Mouse (Mus musculus): Measurements from ENCODE around the gene Gm32742.

Gm32742 gene

DNA sequence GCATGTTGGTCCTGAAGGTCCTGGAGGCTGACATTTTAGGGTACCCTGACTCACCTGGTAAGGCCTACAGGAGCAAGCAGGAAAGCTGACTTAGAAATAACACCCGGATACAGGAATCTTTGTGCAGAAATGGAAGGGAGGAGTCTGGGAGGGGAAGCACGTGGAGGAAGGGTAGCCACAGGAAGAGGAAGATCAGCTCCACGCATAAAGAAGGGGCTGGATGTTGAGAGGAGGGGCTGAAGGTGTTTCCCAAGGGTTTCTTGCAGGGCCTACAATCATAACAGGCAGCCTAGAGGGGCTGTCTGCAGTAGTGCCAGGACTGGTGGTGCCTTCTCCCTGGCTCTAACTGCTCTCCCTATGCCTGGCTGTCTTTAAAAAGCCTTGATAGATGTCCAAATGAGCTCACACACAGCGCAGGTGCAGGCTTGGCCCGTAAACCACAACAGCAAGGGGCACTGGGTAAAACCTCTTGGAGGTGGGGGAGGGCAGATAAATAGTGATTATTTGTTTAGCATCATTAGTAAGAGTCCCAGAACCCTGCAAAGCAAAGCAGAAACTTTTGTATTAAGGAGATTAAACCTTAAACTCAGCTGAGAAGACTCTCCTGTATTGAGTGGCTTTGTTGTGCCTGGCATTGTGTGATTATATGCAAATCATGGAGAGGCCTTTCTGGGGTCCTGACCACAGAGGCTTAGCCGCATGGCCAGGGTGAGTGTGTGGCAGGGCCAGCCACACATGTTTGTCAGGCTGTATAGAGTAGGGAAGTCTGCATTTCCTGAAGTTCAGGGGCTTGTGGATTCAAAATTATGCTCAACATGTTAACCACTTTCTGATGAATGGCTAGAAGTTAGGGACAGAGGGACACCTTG is at the start of gene Gm32742:
Gm32742 (minus strand) TSS at position 206 of the 869 bp plus-strand sequence.
- no peak for DNase-seq (ENCODE audit: low spot score in 2 of 2)

DNA sequence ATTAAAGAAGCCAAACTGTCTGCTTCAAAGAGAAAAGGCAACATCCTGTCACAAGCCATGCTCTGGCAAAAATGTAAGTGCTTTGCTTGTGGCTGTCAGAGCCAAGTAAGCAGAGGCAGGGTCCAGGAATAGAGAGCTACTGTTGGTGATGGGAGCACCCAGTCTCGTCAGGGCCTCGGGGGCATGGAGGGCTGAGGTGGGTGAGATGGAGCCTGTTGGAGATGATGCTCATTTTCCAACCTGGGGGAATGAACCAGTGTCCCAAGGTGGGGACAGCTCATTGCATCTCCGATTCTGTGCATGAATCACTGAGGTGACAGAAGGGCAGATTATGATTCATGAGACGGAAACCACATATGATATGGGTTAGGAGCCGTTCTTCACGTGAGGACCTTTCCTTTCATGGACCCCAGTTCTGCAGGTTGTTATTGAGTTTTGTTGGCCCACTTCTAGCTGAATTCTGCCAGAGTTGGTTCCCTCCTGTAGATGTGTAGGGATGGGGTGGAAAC is 48.5 kb upstream of the Gm32742 start:
- DNase-seq (ENCODE audit: low spot score in 2 of 2), result no peak

- peak; percentile 41 to 57 for DNase-seq (ENCODE audit: low spot score in 2 of 2)
Measured at GRCm38 (mm10) chr9:51213023-51213728, 47.9 kb upstream of the Gm32742 start, which contains the start of gene Pou2af1. Gene Pou2af1, plus strand, starts transcription at chr9:51213708.

DNA sequence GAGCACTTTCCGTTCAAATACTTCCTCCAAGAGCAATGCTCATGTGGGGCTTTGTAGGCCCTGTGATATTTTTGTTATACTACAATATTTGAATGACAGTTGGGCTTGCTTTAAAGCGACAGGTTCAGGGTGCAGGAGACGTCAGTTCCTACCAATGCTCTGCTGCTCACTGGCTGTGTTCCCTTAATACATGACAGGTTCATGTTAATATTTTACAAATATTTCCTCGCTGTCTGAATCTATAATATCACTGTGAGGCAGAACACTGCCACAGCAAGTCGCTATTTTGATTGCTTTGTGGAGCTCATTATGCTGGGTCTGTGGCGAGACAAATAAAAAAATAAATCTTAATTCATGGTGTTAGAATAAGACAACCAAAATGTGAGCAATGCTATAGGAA is 45.9 kb upstream of the Gm32742 start:
- DNase-seq (ENCODE audit: low spot score in 2 of 2), result no peak

DNA sequence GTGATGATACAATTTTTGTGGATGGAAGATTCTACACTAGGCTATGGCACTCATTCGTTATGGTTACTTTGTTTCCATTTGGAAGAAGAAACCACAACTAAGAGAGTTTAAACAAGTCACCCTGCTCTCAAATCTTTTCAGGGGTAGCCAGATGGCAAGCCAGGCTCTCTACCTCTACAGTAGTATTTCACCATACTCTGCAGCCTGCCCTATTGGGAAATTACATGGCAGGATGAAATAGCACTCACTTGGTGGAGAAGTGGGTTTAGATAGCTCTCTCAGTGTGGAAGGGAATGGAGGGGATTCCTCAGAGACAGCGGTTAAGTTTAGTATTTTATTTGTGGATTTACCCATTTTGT is 43.6 kb upstream of the Gm32742 start:
- no peak for DNase-seq (ENCODE audit: low spot score in 2 of 2)

- DNase-seq (ENCODE audit: low spot score in 2 of 2), result no peak
Measured at GRCm38 (mm10) chr9:51194790-51195189, 29.5 kb upstream of the Gm32742 start.

DNA sequence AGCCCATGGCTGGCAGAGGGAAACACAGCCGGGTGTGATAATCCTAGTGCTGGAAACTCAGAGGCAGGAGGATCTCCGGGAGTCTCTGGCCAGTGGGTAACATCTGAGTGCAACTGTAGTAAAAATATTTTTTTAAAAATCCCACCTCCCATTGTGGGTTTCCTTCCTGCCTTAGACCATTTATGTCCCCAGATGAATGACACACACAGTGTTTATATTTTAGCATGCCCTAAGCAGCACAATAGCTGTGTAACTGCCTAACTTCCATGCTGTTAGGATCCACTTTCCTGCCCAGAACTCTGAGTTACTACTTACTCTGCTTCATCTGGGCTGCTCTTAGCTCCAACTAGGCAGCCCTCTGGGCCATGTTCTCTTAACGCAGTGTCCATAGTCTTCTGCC is 25.3 kb upstream of the Gm32742 start:
- DNase-seq (ENCODE audit: low spot score in 2 of 2), result no peak

DNA sequence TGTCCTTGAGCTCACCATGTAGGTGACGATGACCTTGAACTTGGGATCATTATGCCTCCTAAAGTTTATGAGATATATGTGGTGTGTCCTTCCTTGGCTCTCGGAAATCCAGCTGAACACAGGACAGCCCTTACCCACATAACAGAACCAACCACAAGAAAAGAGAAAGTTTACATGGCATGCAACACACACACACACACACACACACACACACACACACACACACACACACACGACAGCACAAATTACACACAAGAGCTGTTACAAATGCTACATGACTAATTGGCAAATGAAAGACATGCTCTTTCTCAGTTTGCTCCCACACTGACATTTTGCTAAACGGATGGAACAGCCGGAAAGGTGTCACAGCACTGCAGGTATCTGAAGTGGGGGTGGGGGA is 20.6 kb upstream of the Gm32742 start:
- DNase-seq (ENCODE audit: low spot score in 2 of 2), result no peak

DNA sequence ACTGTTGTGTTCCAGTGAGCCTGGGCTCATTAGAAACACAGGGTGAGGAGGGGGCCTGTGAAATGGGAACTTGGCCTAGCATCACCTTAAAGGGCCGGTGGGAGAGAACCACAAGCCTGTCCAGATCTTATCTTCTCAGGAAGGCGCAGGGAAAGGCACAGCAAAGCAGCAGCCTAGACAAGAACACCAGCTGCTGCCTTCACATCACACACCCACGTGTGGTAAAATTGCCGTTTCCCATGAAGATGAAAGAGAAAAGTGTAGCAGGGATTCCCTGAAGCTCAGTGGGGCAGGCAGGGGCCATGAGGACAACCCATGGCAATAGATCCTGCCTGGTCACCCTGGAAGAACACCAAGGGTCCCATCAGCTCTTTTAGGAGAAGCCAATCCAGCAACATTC is 20.1 kb upstream of the Gm32742 start:
- DNase-seq (ENCODE audit: low spot score in 2 of 2), result no peak

DNA sequence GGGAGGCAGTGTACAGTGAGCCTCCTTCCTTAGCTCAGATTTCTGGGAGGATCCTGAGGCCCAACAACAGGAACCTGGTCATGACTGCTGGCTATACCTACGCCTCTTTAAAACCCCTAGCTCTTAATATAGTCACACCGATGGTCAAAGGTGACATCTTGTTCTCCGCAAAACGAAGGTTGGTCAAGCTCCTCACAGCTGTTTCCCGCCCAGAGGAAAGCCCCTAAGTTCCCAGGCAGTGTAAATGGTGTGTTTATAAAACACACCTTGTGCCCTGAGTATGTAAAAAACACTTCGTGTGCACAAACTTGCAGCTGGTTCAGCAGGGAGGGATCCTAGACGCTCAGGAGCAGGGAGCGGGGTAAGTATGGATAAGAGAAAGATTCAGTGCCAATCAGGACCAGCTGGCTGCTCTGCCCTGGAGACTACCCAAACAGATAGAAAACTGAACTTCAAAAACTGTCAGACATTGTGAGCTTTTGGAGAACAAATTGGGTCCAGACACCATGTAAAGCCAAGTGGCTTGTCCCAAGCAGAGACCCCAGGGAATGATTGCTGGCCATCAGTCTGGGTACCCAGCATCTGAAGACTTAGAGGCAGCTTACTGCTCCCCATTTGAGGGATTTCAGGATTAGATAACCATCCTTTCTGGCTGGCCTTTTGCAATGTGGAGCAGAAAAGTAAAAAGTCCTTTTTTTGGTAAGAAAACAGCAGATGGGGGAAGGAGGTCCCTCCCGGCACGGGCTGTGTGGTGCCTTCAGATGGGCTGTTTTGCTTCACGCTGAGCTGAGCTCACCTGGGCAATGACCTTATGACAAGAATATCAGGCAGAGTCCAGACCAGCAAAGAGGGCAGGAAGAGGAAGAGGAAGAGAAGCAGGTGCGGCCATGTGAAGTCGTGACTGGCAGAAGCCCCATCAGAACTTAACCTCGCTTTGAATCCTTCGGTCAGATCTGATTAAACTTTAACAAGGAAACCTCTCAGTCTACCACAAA is 17.7 kb upstream of the Gm32742 start:
- DNase-seq (ENCODE audit: low spot score in 2 of 2), result peak in 1 of 2 experiments; percentile 26

DNA sequence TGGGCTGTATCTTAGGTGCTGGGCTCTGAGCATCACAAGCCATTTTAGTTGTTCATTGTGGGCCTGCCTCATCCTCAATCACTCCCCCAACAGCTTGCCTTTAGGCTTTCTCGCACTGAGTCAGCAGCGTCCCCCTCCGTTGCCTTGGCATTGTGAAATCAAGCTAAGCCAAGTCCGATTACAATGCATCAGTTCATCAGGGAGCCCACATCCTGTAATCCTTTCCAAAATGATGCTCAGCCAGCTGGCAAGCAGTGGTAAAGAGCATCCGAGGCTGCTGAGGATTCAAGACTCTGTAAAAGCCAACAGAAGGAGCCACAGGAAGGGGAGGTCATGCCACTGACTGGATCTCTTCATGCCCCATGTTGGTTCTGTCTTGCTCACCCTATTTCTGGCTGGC is 15.3 kb upstream of the Gm32742 start:
- no peak for DNase-seq (ENCODE audit: low spot score in 2 of 2)

DNA sequence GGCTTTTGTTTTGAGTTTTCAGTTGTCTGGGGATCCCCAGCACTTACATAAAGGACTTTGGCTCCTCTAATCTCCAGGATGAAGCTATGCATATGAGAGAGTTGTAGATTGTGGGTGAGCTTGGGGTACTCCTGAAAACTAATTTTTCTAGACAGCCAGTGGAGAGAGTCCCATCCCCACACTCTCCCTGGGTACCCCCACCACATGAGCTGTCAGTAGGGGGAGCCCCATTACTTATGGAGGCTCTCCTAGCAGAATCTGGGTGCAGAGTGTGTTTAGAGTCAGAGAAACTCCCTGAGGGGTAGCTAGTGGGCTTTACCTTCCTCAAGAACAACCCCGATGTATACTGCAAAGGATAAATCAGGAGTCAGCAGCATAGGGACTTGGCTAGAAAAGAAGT is 13.0 kb upstream of the Gm32742 start:
- peak in 1 of 2 experiments; percentile 35 for DNase-seq (ENCODE audit: low spot score in 2 of 2)

DNA sequence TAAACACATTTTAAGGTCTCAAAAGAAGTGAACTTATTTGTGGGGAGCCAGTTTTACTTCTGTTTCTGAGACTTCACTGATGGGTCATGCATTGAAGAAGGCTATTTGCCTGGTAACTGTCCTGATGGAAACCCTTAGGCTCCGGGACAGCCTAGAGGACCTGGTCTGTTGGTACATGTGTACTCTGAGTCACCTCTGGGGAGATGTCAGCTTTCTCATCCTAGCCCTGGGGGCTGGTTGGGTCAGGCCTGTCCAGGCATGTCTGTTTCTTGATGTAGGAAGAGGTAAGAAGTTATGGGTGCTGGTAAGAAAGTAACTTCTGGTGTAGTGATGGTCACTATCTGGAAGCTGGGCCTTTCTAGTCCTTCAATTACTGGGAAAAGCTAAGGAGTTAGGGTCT is 10.4 kb upstream of the Gm32742 start:
- DNase-seq (ENCODE audit: low spot score in 2 of 2), result no peak

- no peak for DNase-seq (ENCODE audit: low spot score in 2 of 2)
Measured at GRCm38 (mm10) chr9:51174890-51175464, 9.7 kb upstream of the Gm32742 start.

DNA sequence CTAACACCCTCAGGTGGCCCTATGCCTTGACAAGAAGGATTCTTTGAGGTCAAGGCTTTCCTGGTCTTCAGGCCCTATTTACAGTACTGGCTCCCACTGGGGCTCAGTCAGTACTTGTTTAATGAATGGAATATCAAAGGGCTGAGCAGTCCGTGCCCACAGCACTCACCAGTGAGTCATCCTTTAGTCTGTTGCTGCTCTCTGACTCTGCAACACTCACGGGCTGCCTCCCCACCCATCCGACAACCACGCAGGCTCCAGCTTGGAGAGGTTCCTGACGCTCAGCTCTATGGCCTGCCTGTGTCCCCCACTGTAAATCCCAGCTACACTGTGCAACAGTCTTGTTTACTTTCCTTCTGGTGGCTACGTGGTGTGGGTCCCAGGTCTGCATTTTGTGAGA is 5.0 kb upstream of the Gm32742 start:
- DNase-seq (ENCODE audit: low spot score in 2 of 2), result no peak

- DNase-seq (ENCODE audit: low spot score in 2 of 2), result no peak
Measured at GRCm38 (mm10) chr9:51169133-51169532, 3.8 kb upstream of the Gm32742 start.

DNA sequence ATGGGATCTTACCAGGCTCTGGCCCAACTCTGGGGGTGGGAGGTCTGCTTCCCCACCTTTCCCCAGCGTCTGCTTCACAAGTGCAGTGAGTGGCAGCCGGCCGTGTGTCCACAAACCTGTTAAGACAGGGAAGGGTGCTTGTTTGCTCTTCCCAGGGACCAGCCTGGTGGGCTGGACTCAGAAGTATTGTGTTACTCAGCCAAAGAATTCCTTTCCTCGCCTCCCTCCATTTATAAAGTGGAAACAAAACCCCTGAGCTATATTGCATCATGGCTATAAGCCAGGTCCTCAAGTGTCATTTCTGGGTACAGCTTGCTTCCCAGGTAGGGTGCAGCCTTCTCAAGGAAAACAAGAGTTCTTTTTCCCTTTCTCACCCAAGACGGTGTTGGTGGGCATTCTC is 3.4 kb upstream of the Gm32742 start:
- no peak for DNase-seq (ENCODE audit: low spot score in 2 of 2)

DNA sequence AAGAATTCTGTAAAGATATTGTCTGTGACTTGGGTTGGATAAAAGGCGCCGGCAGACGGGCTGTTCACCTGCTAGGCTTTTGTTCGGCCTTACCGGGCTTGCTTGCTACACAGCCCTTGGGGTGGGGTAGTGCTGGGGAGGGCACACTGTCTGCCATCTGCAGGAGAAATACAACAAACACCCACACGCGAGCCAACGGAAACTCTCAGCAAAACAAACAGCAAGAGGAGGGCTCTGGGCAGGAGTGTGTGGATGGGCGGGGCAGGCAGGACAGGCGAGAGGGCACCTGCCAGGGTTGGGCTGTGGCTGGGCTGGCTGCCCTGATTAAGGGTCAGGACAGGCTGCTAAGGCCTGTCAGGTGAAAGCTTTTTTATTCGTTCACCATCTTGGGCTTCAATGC is 2.6 kb upstream of the Gm32742 start:
- no peak for DNase-seq (ENCODE audit: low spot score in 2 of 2)

DNA sequence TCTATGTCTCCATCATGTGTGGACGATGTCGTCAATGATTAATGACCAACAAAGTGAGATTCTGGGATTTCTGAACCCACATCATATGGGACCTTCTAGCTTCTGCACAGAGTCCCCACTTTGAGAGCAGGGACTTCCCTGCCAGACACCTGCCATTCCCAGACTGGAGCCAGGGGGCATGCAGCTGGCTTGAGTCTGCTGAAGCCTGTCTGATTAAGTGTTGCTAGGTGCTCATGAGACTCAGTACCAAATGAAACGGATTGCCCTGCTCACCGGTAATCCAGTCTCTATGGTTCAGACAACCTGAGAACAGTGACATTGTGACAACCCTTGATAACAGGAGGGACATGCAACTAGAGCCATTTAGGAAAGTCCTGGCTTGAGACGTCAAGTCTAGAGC is 1.3 kb downstream of the Gm32742 start:
- no peak for DNase-seq (ENCODE audit: low spot score in 2 of 2)

DNA sequence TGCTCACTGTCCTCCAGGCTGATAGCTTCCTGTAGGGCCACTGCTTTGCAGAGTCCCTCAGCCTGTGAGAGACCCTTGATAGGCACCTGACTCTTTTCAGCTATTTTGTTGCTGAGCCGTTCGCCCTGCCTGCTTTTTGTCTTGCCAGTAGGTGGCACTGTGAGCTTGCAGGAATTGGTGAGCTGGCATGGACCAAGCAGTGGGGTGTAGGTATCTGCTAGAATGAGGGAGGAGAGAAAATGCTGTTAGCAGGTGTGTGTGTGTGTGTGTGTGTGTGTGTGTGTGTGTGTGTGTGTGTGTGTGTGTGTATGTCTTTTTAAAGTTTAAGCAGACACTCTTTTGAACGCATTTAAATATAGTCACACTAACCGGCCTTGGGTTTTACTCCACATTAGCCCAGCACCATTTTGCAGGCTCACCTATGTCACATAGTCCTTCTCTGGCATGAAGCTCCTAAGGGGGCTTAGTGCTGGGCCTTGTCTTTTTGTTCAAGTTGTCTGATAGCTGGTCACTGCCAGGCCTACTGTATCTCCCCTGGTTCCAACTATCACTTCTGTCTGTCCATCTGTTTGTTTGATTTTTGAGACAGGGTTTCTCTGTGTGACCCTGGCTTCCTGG is 3.4 kb downstream of the Gm32742 start:
- DNase-seq (ENCODE audit: low spot score in 2 of 2), result peak; percentile 48 to 70
